Mouse (Mus musculus): ENCODE results near the gene Auts2.

The Auts2 gene

DNA sequence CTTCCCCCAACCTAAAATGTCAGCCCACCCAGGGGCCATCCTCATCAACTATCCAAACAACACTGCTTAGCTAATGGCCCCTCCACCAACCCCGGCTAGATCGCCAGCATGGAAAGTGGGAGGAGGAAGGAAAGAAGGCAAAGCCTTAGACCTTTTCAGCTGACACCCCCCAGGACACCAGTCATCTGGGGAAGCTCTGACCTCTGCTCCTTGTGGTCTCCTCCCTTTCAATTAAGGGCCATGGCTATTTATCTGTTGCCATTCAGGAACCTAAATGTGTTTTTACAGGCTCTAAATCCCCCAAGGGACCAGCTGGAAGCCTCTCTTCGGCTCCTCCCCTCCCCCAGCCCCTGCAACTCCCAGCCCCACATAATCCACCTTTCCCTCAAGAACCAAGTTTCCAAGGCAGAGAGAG lies 42.3 kb downstream of the Auts2 start:
- no peak for DNase-seq (ENCODE audit: low spot score in 2 of 2)

DNA sequence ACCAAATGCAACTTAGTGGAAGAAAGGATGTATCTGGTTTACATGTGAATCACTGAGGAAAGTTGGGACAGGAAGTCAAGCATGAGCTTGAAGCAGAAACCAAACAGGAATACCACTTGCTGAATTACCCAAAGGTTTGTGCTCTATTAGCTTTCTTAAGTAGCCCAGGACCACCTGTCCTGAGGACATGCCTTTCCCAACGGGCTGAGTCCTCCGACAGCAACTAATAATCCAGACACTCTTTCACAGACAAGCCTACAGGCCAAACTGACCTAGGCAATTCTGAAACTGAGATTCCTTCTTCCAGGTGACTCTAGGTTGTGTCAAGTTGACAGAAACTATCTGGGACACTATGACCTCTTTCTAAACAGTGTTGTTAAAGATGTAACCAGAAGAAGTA lies 44.2 kb downstream of the Auts2 start:
- no peak for DNase-seq (ENCODE audit: low spot score in 2 of 2)

DNA sequence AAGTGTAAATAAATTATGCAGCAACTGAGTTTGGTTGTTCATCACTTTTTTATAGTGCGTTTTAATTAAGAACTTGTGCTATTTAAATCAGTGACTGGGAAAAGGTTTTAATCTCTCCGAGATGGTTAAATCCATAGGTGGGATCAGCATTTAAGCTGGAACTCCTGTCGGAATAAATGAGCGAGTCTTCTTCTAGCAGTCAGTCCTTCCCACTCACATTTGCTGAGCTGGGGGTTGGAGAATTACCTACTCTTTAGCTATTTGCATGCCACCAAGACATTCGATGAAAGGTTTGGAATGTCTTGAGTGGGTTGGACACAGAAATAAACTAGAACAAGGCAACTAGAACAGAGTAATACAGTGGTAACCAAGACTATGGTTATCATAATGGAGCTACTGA lies 45.1 kb downstream of the Auts2 start:
- DNase-seq (ENCODE audit: low spot score in 2 of 2) = no peak

- DNase-seq (ENCODE audit: low spot score in 2 of 2) = no peak
Observed at GRCm38 (mm10) chr5:132492793-132493192, 50.4 kb downstream of the Auts2 start.

GRCm38 (mm10) chr5:132492040-132492439 lies 51.1 kb downstream of the Auts2 start:
- DNase-seq (ENCODE audit: low spot score in 2 of 2) = no peak

DNA sequence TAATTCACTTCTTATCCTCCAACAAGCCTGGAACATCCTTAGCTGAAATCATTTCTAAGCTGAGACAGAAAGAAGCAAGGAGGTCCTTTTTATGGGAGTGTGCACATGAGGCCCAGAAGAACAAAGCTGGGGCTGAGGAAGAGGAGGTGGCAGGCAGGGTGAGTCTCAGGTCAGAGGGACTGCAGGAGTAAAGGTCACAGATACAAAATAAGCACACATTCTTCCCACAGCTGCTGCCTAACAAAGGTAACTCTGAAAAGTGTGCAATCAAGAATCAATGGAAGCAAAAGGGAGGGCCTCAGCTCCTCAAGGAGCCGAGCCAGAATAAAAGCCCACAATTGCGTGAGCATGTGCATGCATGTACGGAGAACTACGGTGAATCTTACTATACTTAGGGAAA lies 51.6 kb downstream of the Auts2 start:
- no peak for DNase-seq (ENCODE audit: low spot score in 2 of 2)

DNA sequence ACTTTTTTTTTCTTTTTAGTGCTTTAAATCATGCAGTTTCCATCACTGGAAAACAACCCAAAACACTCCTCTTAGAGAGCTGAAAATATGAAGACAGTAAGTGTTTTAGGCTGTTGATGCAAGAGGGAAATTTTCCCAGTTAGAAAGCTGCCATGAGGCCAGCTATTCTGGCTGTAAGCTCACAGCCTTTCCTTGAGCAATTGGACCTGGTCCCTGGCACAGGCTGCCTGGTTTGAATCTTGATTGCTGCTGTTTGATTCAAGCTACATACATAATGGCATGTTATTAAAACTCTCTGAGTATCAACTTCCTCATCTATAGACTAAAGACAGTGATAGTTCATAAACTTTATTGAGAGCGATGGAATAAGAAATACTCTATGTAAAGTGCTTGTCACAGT lies 52.8 kb downstream of the Auts2 start:
- DNase-seq (ENCODE audit: low spot score in 2 of 2) = no peak

DNA sequence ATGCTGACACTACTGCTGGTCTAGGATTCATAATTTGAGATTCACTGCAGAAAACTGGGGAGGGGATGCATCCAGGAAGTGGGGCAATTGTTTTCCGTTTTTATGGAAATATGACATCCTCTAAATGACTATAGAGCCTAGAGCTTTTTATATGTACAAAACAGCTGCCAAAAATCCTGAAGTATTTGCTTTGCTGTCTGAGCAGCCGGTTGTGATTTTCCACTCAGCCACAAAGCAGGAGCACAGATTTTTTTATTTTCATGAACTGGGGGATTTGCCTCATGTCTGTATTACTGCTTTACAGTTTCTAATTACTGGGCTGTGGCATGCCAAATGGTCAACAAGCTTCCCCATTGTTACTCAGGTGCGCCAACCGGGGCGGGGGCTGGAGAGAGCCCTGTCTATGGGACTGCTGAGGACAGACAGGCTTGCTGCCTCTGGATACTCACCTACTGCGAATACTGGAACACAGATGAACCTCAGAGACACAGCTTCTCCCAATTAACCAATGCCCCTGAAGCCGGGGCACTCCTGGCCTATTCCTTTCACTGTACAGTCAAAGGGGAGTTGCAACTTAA lies 53.3 kb downstream of the Auts2 start:
- DNase-seq (ENCODE audit: low spot score in 2 of 2) = no peak

GRCm38 (mm10) chr5:132486831-132487230 lies 56.3 kb downstream of the Auts2 start:
- no peak for DNase-seq (ENCODE audit: low spot score in 2 of 2)

- no peak for DNase-seq (ENCODE audit: low spot score in 2 of 2)
Observed at GRCm38 (mm10) chr5:132485994-132486393, 57.1 kb downstream of the Auts2 start.

DNA sequence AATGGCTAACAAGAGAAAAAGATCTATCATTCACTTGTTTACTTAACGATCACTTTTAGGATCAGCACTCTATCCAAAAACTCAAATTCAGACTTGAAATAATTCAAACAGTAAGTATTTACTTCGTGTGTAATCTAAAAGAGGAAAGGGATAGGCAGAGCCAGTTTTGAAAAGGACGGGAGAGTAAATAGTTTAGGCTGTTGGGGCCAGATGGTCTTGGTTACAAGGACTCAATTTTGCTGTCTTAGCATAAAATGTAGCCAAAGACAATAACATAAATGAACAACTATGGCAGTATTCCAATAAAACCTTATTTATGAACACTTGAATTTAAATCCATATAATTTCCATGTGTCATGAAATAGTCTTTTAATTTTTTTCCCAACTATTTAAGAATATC lies 57.7 kb downstream of the Auts2 start:
- DNase-seq (ENCODE audit: low spot score in 2 of 2) = no peak

DNA sequence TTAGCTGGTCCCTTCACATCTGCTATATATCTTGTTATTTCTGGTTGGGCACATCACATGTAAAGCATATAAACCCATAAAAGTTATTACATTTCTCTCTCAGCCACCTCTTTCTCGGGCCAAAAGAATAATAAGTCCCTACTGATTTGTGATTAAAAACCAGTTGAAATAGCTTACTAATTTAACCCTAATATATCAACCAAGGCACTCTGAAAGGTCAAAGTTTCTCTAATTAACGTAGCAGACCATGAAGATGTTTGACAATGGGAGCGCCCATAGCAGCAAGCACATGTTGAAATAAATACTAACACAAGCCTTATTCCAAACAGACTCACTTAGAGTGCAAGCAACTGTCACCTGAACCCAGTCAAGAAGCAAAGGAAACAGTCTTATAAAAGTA lies 61.7 kb downstream of the Auts2 start:
- no peak for DNase-seq (ENCODE audit: low spot score in 2 of 2)

GRCm38 (mm10) chr5:132480461-132480860 lies 62.7 kb downstream of the Auts2 start:
- DNase-seq (ENCODE audit: low spot score in 2 of 2) = no peak

DNA sequence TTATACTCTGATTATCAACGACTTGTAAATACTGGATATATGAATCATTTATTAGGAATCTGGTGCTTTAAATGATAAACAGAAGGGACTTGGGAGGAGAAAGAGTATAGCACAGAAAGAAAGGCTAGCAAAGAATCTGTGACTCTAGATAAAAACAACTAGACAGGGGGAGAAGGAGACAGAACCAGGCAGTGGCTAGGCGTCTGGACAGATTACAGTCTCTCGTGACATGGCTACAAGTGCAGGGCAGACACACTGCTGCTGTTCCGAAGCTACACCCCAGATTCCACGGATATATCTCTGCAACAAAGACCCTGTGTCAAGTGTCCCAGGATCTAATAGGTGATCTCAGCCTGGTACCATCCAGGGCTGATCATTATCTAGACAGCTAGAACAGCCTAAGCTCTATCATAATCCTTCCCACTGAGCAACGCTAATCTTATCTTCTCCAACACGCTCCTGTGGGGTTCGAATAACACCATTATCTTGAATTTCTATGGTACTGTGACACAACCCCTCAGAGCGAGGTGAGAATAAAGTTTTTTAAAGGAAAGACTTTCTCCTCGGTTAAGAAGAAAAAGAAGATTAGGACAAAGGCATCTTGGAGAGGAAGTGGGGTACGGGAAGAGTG lies 63.8 kb downstream of the Auts2 start:
- no peak for DNase-seq (ENCODE audit: low spot score in 2 of 2)

- no peak for DNase-seq (ENCODE audit: low spot score in 2 of 2)
Observed at GRCm38 (mm10) chr5:132477533-132477932, 65.6 kb downstream of the Auts2 start.

- DNase-seq (ENCODE audit: low spot score in 2 of 2) = no peak
Observed at GRCm38 (mm10) chr5:132472905-132473321, 70.2 kb downstream of the Auts2 start.

DNA sequence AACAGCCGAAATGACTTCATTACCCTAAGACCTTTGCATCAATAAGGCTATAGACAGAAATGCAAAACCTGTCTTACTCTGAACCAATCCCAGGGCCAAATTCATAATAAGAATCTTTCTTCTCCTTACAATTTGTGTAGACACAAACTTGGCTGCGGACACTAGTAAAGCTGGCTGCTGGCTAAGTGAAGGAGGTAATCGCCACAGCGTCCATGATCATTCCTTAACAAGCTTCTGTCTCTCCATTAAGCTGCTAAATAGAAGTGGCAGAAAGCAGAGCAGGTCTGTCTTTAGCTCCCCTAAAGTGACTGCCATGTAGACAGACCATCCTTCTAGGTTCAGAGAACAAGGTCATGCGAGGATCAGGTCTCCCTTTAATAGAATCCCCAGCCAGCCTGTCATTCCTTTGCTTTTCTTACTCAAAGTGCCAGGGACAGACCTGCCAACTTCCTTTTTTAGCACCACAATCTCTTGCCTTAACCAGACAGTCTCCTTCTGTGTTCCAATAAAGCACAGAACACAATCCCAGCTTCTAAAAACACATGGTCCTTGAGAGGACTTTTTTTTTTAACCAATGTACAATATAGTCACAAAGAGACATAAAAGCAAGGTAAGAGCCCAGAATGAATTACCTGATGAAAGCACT lies 70.8 kb downstream of the Auts2 start:
- DNase-seq (ENCODE audit: low spot score in 2 of 2) = no peak

GRCm38 (mm10) chr5:132467364-132467743 lies 75.8 kb downstream of the Auts2 start:
- no peak for DNase-seq (ENCODE audit: low spot score in 2 of 2)

- DNase-seq (ENCODE audit: low spot score in 2 of 2) = no peak
Observed at GRCm38 (mm10) chr5:132466427-132467363, 76.4 kb downstream of the Auts2 start.

DNA sequence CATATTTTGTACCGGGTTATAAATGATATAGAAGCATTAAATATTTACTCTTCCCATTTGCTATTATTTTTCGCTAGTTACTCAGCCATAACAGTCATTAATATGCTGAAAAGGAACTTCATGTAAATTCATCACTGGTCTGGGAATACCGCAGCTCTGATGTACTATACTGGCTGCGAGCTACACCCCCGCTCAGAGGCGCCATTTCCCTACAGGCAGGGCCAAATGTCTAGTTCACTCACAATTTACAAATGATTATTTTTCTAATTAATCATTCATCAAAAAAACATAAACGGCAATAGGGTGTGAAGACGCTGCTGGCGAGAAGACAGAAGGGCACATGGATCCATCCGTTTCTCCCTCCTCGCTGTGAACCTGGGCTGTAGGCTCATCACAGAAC lies 80.6 kb downstream of the Auts2 start:
- DNase-seq (ENCODE audit: low spot score in 2 of 2) = no peak

DNA sequence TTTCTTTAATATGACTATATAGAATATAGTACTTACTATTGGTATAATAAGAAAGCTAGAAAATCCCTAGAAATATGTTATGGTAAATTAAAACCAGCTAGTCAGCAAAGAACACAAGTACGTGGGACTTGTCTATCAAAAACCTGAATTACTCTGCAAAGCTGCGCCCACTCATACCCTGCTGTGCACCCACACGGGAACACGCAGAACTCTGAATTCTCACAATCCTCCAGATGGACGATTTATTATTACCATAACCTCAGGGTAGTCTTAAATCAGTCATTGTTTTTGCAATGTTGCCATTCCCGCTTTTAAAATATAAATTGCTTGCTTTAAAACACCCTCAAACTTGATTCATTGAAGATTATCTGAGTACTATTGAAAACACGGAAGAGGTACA lies 84.6 kb downstream of the Auts2 start:
- DNase-seq (ENCODE audit: low spot score in 2 of 2) = no peak

DNA sequence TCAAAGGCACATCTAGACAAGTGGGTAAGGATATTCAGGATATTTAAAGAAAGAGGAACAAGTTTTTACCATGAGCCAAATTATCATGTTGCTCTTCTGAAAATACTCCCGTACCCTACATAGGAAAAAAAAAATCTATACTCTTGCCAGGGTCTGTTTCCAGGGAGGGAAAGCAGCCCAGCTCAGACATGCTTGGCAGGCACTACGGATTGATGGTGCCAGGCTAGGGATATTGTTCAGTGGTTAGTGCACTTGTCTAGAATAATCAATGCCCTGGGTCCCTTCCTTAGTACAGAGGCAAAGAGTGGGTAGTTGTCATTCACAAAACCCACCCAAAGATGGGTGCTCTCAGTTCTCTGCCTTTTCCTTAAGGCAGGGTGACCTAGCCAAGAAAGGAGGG lies 90.8 kb downstream of the Auts2 start:
- no peak for DNase-seq (ENCODE audit: low spot score in 2 of 2)

Data from urinary bladder, adult 18-20 months (tissue).